Mouse (Mus musculus): ENCODE data around the gene Gm49340.

- TF ChIP-seq CTCF (IDR thresholded peaks at IDR 0.05; ENCODE audit: borderline replicate concordance, insufficient read depth, low read length): no peak
- no peak for TF ChIP-seq POLR2A (IDR thresholded peaks at IDR 0.05; ENCODE audit: low read depth, low read length)
Measured at GRCm38 (mm10) chr11:73370946-73371345, 41.4 kb downstream of the Gm49340 start, which contains the start of gene Olfr376.
